Mouse (Mus musculus) midbrain, embryonic 13.5 days (tissue): ENCODE results near the gene Mvp. TPM values are rescaled to one million over a fixed set of nuclear protein-coding genes. Genes with fewer than 3 reads are reported as not detected.

ENCODE experiments used
- ATAC-seq: fragments of 200-750 bp; cut with Nextera tagmentation; 2 replicates; pipeline ENCODE4 v1.8.0; 2017; ENCODE audit warnings: mild to moderate bottlenecking, moderate TSS enrichment, moderate library complexity
- H3K27ac ChIP-seq: fragments of 300-500 bp; sonication (generic); 2 replicates; pipeline ENCODE4 v1.5.1; 2015; ENCODE audit warnings: inconsistent platforms, mild to moderate bottlenecking, moderate library complexity
- H3K27me3 ChIP-seq: fragments of 300-500 bp; sonication (generic); 2 replicates; pipeline ENCODE4 v1.6.1; 2015; ENCODE audit warnings: mild to moderate bottlenecking, inconsistent platforms
- H3K36me3 ChIP-seq: fragments of 300-500 bp; sonication (generic); 2 replicates; pipeline ENCODE4 v1.6.1; 2015; ENCODE audit warnings: mild to moderate bottlenecking, inconsistent platforms
- H3K4me1 ChIP-seq: fragments of 300-500 bp; sonication (generic); replicated peaks from 2 replicates; pipeline ENCODE4 v1.6.1; 2015; ENCODE audit warnings: inconsistent platforms
- H3K4me2 ChIP-seq: fragments of 300-500 bp; sonication (generic); replicated peaks from 2 replicates; pipeline ENCODE4 v1.6.1; 2015; ENCODE audit warnings: moderate library complexity, mild to moderate bottlenecking, inconsistent platforms
- H3K4me3 ChIP-seq: fragments of 300-500 bp; sonication (generic); replicated peaks from 2 replicates; pipeline ENCODE4 v1.5.1; 2015; ENCODE audit warnings: mild to moderate bottlenecking, inconsistent platforms
- H3K9ac ChIP-seq: fragments of 300-500 bp; sonication (generic); replicated peaks from 2 replicates; pipeline ENCODE4 v1.6.1; 2015; ENCODE audit warnings: mild to moderate bottlenecking, inconsistent platforms
- H3K9me3 ChIP-seq: fragments of 300-500 bp; sonication (generic); 2 replicates; pipeline ENCODE4 v1.6.1; 2016; ENCODE audit warnings: mild to moderate bottlenecking, inconsistent platforms
- WGBS: fragments of 180-500 bp; shearing (Covaris S2); methylation state at CpG from one replicate; pipeline ENCODE4 v1.1.7; 2015; 5-methylcytosine and 5-hydroxymethylcytosine counted together
- polyA plus RNA-seq: library from polyadenylated mRNA; unstranded; fragments of >200 nt; fragmentation: Nextera tagmentation; extraction: Ambion mirVana; gene quantifications from 2 replicates; pipeline ENCODE4 v1.2.1, GENCODE M21; 2015

Mvp gene
- polyA plus RNA-seq: 3.0 and 3.7 TPM in 2 replicates

DNA sequence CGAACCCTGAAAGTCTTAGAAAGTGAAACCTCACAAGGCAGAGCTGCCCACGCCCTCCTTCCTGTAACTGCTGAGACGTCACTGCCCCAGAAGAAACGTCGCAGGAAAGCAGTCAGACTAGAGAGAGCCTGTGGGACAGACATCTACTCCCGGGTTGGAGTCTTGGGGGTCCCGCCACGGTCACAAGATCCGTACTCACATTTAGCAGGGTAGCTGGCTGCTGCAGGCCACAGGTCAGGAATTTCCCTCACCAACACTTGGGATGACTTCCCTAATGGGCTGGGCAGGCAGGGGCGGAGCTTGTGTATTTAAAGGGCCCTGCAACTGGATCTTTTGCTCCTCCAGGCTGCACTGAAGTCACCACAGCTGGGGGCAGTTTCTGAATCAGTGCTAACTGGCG is at the start of gene Mvp:
TSS of gene Mvp (minus strand) at position 302 of the 400 bp plus-strand sequence.
- H3K9ac ChIP-seq: peak within 1 kb of the TSS; percentile 42
- H3K36me3 ChIP-seq: peaks cover 38% of the 10 kb centered on the region
- no peaks in the 10 kb centered on the region for H3K27me3 ChIP-seq
- WGBS: 81% methylated on average over 11 of the region's 11 CpGs
- H3K9me3 ChIP-seq: no peaks in the 10 kb centered on the region
- H3K4me3 ChIP-seq: peak within 1 kb of the TSS; percentile 80
- ATAC-seq: no peak
- peak within 1 kb of the TSS; percentile 89 for H3K4me2 ChIP-seq
- H3K4me1 ChIP-seq: peaks cover 48% of the 10 kb centered on the region
- H3K27ac ChIP-seq: no peak within 1 kb of the TSS

DNA sequence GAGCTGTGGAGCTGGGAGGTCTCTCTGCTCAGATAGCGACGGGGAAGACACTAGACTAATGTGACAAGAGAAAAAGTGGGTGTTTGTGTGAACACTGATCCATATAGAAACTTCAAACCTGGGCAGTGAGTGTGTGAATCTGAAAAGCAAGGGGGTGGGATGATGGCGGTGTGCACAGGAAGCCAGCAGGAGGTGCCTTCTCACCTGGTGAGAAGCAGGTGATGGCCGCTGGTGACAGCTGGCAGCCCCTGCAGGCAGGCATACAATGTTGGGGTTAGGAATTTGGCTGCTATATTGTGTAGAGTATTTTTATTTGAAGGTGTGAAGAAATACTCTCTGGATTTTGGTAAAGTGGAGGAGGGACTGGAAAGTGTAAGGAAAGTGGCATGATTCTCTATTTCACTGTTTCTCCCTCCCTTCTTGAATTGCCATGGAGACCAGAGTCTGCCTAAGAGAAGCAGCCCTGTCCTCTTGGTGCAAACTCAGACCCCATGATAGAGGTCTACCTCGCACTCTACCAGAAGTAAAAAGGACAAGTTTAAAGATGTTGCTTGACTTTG is 40.7 kb upstream of the Mvp start:
- 78% methylated on average over 5 of the region's 5 CpGs for WGBS
- ATAC-seq: no peak
- H3K9ac ChIP-seq: no peak overlapping the region
- H3K27ac ChIP-seq: no peak overlapping the region
- H3K4me3 ChIP-seq: no peak overlapping the region
- no peaks in the 10 kb centered on the region for H3K9me3 ChIP-seq
- 0 out of 2 replicates have a peak, but pooled peaks cover 4% of the 10 kb centered on the region for H3K27me3 ChIP-seq
- no peak overlapping the region for H3K4me2 ChIP-seq
- no peaks in the 10 kb centered on the region for H3K36me3 ChIP-seq
- no peaks in the 10 kb centered on the region for H3K4me1 ChIP-seq

DNA sequence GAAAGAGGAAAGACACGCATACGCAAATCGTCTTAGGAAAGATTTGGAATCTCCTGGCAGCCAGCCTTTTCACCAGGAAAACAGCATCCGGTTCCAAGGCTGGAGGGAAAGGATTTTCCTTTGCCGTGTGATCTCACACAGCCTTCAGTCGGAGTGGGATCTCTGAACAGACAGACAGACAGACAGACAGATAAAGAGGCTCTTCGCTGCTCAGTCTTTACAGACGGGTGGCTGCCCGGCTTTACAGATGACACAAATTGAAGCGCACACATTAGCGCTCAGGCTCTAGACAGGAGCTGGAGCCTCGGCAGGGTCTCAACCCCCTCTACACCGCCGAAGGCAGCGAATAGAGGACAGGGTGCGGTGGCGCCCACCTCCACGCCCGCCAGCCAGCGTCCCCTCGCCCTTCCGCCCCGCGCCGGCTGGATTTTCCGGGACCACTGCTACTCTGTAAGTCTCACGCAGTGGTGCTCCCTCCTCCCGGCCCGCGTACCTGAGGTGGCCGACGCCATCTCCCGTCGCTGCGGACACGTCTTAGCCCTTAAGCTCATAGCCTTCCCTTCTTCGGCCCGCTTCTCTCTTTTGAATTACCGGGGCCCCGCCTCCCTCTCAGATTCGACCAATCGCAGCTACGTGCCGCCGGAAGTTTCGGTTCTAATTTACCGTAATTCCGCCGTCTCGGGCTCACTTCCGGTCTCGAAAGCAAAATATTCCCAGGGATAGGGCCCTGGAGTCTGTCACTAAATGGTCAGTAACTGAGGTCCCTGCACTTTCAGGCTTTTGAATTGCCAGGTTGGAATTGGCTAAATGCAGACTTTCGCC is 27.6 kb upstream of the Mvp start, which contains the start of gene Kif22:
TSS of gene Kif22 (minus strand) at position 621 of the 822 bp plus-strand sequence.
- Histone ChIP-seq H3K9me3 (no peaks in the 10 kb centered on the region), H3K27ac (peak within 1 kb of the TSS; percentile 71), H3K4me1 (peaks cover 21% of the 10 kb centered on the region), H3K4me3 (peak within 1 kb of the TSS; percentile 80), H3K36me3 (peaks cover 4% of the 10 kb centered on the region; the same call in 1 of the 2 replicates), H3K4me2 (peak within 1 kb of the TSS; percentile 92), H3K9ac (peak within 1 kb of the TSS; percentile 82), H3K27me3 (no peaks in the 10 kb centered on the region)
- ATAC-seq: peak; percentile 91
- under 1% methylated on average over 53 of the region's 53 CpGs for WGBS

DNA sequence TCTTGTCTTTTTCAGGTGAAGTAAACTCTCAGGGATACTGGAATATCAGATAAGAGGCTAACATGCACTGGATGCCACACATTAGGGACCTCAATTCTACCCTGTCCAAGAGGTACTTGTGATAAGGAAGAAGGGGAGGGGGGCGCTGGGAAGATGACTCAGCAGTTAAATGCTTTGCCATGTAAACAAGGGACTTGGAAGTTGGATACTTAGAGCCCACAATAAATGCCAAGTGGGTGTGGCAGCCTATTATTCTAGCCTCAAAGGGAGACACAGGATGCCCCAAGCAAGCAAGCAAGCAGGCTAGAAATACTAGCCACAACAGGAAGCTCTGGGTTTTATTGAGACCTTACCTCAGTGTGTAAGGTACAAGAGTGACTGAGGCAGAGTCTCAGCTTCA is 16.8 kb upstream of the Mvp start:
- Histone ChIP-seq H3K36me3 (peaks cover 35% of the 10 kb centered on the region), H3K4me2 (no peak overlapping the region), H3K9ac (no peak overlapping the region), H3K4me3 (no peak overlapping the region), H3K9me3 (no peaks in the 10 kb centered on the region), H3K27me3 (no peaks in the 10 kb centered on the region), H3K27ac (0 out of 2 replicates have a peak overlapping the region, but pooled peaks have one; percentile 4), H3K4me1 (peaks cover 13% of the 10 kb centered on the region)
- 92% methylated on average over 1 of the region's 1 CpGs for WGBS
- no peak for ATAC-seq

DNA sequence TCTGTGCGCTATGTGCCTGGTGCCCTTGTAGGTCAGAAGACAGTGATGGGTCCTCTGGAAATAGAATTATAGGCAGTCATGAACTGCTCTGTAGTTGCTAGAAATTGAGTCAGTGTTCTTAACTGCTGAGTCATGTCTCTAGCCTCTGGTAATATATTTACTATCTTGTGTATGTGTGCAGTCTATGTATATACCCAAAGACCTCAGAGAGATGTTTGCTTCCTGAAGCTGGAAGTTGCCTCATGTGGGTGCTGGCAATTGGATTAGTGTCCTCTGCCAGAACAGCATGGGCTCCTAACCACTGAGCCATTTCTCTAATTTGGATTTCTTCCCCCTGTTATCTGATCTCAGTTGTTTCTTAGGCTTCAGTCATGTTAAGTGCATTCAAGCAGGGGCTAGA is 15.8 kb upstream of the Mvp start:
- 100% methylated on average over 1 of the region's 1 CpGs for WGBS
- no peak overlapping the region for H3K4me2 ChIP-seq
- H3K27me3 ChIP-seq: no peaks in the 10 kb centered on the region
- no peak overlapping the region for H3K27ac ChIP-seq
- H3K9ac ChIP-seq: no peak overlapping the region
- no peak overlapping the region for H3K4me3 ChIP-seq
- no peak for ATAC-seq
- H3K36me3 ChIP-seq: peaks cover 29% of the 10 kb centered on the region
- H3K4me1 ChIP-seq: peaks cover 13% of the 10 kb centered on the region
- no peaks in the 10 kb centered on the region for H3K9me3 ChIP-seq

DNA sequence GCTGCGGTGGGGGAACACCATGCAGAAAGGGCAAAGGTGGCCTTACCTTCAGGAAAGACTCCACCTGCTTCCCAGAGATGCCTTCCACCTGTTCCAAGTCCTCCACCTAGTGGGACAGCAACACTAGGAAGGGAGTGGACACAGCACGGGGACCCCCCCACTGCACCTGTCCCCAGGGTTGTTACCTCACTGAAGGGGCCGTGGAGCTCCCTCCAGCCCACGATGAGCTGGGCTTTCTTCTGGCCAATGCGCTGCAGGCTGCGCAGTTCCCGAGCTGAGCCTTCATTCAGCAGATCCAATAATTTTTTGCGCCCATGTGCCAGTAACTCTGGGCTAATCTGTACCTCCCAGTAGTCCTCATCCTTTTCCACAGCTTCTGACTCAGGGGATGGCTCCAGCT is 13.5 kb upstream of the Mvp start:
- peak overlapping the region; percentile 100 for H3K27ac ChIP-seq
- WGBS: 64% methylated on average over 8 of the region's 8 CpGs
- peak overlapping the region; percentile 78 for H3K4me2 ChIP-seq
- H3K36me3 ChIP-seq: peaks cover 33% of the 10 kb centered on the region
- ATAC-seq: peak; percentile 9; the same call in 1 of the 2 replicates
- H3K9me3 ChIP-seq: no peaks in the 10 kb centered on the region
- peak overlapping the region; percentile 72 for H3K9ac ChIP-seq
- peak overlapping the region; percentile 96 for H3K4me3 ChIP-seq
- no peaks in the 10 kb centered on the region for H3K27me3 ChIP-seq
- H3K4me1 ChIP-seq: peaks cover 36% of the 10 kb centered on the region

DNA sequence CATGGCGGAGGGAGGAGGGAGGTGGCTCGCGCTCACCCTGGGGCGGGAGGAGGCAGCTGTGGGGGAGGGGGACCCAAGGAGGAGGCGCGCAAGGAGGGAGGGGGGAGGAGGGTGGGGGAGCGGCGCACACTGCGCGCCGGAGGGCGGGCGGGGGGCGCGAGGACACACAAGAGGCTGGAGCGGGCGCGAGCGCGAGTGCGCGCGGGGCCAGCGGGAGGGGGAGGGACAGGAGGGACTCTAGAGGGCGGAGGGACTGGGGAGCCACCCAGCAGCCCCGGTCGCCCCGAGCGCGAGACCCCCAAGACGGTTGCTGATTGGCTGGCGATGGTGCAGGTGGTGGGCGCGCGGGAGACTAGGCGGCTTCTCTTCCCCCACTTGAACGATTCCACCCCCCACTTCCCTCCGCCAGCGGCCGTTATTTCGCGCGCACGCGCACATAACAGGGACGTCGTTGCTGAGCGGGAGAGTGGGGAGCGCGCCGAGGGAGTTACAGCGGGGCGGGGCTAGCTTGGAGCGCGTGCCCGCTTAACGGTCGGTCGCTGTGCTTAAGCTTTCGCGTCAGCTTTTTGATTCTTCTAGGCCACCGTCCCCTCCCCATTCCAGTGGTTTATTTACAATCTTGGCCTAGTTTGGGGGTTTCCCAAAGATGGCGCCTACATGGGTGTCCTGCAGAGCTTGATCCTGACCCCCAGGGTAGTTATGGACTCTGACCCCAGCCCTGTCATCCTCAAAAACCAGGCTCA is 12.7 kb upstream of the Mvp start, which contains the start of gene Maz:
TSS of gene Maz (minus strand) at position 54 of the 743 bp plus-strand sequence.
- no peaks in the 10 kb centered on the region for H3K9me3 ChIP-seq
- ATAC-seq: peak; percentile 87
- H3K9ac ChIP-seq: peak within 1 kb of the TSS; percentile 100
- no peaks in the 10 kb centered on the region for H3K27me3 ChIP-seq
- under 1% methylated on average over 63 of the region's 63 CpGs for WGBS
- peaks cover 43% of the 10 kb centered on the region for H3K4me1 ChIP-seq
- H3K4me2 ChIP-seq: peak within 1 kb of the TSS; percentile 96
- peak within 1 kb of the TSS; percentile 96 for H3K4me3 ChIP-seq
- H3K36me3 ChIP-seq: peaks cover 33% of the 10 kb centered on the region
- peak within 1 kb of the TSS; percentile 100 for H3K27ac ChIP-seq

DNA sequence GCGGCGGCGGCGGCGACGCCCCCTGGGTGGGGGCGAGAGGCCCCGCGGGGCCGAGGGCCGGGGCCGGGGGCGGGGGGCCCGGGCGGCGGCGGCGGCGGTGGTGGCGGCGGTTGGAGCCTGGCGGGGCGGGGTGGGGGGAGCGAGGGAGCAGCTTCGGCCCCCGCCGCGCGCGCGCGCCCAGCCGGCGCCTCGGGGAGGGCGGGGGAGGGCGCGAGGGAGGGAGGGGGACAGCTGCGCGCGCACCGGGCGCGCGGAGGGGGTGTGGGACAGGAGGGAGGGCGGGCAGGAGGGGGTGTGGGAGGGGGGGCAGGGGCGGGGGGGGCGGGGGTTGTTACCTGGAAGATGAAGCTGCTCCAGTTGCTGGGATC is 12.2 kb upstream of the Mvp start:
- Histone ChIP-seq H3K27ac (peak overlapping the region; percentile 100), H3K9me3 (no peaks in the 10 kb centered on the region), H3K36me3 (peaks cover 31% of the 10 kb centered on the region), H3K4me1 (peaks cover 49% of the 10 kb centered on the region), H3K4me2 (peak overlapping the region; percentile 96), H3K9ac (peak overlapping the region; percentile 100), H3K27me3 (no peaks in the 10 kb centered on the region), H3K4me3 (peak overlapping the region; percentile 96)
- WGBS: 3% methylated on average over 14 of the region's 48 CpGs
- no peak for ATAC-seq

DNA sequence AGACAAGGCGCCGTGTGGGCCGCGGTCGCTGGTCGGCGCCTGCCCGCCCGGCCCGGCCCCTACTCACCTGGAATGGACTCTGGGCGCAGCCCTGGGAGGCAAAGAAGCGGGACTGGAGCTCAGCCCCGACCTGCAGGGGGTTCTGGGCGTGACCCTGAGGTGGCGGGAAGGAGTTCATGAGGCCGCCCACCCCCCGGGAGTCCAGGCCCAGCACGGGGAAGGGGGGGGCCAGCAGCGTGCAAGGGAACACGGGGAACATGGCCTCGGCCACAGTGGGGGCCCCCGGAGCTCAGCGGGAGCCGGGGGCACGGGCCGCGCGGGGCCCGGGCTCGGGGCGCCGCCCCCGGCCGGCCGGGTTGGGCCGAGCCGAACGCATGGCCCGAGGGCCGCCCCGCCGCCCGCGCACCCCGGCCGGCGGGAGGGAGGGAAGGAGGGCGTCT is 11.8 kb upstream of the Mvp start:
- Histone ChIP-seq H3K36me3 (peaks cover 27% of the 10 kb centered on the region), H3K9ac (peak overlapping the region; percentile 100), H3K4me3 (peak overlapping the region; percentile 96), H3K4me2 (peak overlapping the region; percentile 96), H3K9me3 (no peaks in the 10 kb centered on the region), H3K4me1 (peaks cover 53% of the 10 kb centered on the region), H3K27me3 (no peaks in the 10 kb centered on the region), H3K27ac (peak overlapping the region; percentile 100)
- 2% methylated on average over 21 of the region's 48 CpGs for WGBS
- ATAC-seq: peak; percentile 24

DNA sequence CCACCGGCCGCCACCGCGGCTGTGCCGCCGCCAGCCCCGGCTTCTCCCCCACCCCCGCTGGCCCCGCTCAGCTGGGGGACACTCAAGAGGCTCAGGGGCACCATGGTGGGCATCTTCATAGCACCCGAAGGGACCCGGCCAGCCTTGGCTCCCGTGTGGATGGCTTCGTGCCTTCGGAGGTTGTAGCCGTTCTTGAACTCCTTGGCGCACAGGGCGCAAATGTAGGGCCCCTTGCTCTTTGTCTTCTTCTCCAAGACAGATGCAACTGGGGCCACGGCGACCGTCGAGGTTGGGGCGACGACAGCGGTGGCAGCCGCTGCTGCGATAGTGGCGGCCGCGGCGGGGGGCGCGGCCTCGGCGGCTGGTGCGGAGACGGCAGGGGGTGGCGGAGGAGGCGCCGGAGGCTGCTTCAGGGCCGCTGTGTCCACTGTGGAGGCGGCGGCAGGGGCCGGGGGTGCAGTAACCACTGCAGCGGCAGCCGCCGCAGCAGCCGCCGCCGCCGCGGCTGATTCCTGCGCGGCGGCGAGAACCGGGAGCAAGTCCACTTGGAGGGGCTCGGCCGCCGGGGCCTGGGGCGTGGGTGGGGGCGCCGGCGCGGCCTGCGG is 11.2 kb upstream of the Mvp start:
- Histone ChIP-seq H3K9me3 (no peaks in the 10 kb centered on the region), H3K27me3 (no peaks in the 10 kb centered on the region), H3K27ac (peak overlapping the region; percentile 100), H3K4me1 (peaks cover 58% of the 10 kb centered on the region), H3K36me3 (peaks cover 27% of the 10 kb centered on the region), H3K9ac (peak overlapping the region; percentile 100), H3K4me2 (peak overlapping the region; percentile 96), H3K4me3 (peak overlapping the region; percentile 96)
- ATAC-seq: peak; percentile 5; the same call in 1 of the 2 replicates
- WGBS: under 1% methylated on average over 60 of the region's 65 CpGs

DNA sequence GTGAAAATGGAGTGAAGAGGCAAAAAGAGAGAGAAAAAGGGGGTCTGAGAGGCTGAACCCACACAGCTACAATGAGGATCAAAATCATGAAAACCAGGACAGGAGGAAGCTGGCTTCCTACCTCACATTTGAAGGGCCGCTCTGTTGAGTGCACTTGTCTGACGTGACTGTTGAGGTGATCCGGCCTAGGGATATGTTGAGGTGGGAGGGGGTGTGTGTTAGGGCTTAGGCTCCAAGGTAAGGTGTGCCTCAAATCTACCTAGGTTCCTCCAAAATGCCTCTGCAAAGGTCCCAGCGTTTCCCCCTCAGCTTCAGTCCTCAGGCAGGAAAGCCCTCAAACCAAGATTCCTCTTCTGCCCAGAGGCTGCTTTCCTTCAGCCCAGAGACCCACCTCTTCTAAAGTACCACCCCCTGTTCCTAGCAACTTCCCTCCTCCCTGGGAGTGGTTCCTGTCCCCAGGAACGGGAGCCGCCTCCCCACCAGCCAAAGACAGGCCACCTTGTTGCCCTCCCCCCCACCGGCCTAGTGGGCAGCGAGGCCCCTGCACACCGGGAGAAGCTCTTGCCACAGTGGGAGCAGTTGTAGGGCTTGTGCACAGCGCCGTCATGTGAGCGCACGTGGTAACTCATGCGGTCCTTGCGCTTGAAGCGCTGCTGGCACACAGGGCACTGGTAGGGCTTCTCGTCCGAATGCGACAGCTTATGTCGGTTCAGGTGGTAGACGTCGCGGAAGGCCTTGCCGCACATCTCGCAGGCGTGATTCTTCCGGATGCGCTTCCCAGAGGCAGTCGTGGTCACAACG is 10.5 kb upstream of the Mvp start:
- Histone ChIP-seq H3K27ac (peak overlapping the region; percentile 100), H3K4me2 (peak overlapping the region; percentile 96), H3K9me3 (no peaks in the 10 kb centered on the region), H3K4me1 (peaks cover 65% of the 10 kb centered on the region), H3K36me3 (peaks cover 27% of the 10 kb centered on the region), H3K27me3 (no peaks in the 10 kb centered on the region), H3K9ac (peak overlapping the region; percentile 100), H3K4me3 (peak overlapping the region; percentile 96)
- ATAC-seq: peak; percentile 47
- WGBS: under 1% methylated on average over 30 of the region's 30 CpGs
